Mouse (Mus musculus) megakaryocyte, embryonic 14.5 days (primary cell): ENCODE results near the gene Selenok.

ENCODE experiments used
- FLI1 ChIP-seq: IDR thresholded peaks from 2 replicates; pipeline ENCODE4 v1.6.1; 2012; ENCODE audit warnings: low read length, inconsistent platforms, mixed read lengths
- GATA1 ChIP-seq: IDR thresholded peaks from 3 replicates; pipeline ENCODE4 v1.6.1; 2012; ENCODE audit warnings: mixed read lengths, low read length, inconsistent platforms, borderline replicate concordance

DNA sequence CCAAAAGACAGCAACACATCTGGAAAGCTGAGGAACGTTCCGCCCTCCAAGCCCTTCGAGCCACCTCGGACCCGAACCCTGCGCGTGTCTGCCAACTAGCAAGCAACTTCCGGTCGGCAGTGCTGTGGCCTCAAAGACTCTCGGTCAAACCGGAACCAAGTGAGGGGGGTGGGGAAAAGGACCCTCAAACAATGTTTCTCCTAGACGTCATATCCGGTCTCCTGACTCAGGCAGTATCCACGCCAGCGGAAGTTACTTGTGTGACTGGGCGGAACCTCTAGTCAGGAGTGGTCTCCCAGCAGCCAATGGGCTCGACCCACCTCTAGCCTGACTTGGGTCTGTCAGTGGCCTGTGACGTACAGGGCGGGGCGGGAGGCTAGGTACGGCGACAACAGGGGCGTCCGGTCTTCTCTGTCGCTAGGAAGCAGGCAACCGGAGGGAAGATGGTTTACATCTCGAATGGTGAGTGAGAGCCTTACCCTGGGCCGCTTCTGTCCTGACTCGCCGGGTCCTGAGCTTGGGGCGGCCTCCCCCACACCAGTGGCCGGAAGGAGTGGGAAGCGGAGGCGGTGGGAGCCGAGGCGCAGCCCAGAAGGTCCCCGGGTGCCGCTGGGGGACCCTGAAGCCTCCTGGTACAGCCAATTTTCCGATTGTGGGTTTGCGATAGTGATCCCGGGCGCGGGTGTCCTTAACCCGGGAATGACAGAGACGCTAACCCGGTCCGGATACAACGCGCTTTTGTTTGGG is at the start of gene Selenok:
- TF ChIP-seq FLI1 (peak; percentile 95), GATA1 (no peak)
